In the genomic region with DNA sequence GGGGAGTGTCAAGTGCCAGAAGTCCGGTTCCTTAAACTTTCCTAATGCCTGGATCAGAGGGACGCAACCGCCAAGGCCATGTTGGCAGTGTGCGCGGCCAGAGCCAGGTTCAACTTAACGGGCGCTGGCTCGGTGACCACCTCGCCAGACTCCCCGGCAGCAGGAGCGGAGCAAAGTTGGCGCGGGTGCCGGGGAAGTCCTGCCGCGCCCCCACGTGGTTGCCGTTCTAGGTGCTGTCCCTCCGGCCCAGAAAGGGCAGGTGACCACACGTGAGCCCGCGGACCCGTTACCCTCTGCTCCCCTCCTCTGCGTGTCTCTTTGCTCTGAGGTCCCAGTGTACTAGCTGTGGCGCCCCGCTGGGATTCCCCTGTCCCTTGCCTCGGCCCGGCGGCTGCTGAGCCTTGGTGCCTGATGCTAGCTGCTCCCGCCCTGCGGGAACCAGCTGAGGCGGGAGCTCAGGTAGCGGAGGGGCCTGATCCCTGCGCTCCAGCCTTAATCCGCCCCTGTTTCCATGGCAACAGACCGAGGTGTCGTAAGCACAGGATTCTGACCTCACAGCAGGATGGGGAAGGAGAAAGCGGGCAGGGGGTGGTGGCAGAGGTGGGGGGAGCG, we compare ENCODE assay signal across 8 mouse cellular contexts. TPM values are rescaled to one million over a fixed set of nuclear protein-coding genes. Genes with fewer than 3 reads are reported as not detected.
DNase-seq lines count a peak whose midpoint lies in the region; ATAC-seq and TF ChIP-seq lines count a peak whose summit lies in the region.

No protein-coding gene starts in this region.

- DNase-seq in left cerebral cortex, adult 2 months (ENCODE audit: extremely low spot score in 1 of 2, low spot score in 2 of 2), result peak in 1 of 2 experiments; percentile 56
- DNase-seq in left cerebral cortex, adult 8-10 months (ENCODE audit: low spot score in 2 of 2), result no peak
- peak; percentile 72 for DNase-seq in adrenal gland, postnatal 14 days
- peak; percentile 88 for DNase-seq in embryonic facial prominence, embryonic 14.5 days (ENCODE audit: low spot score)
- DNase-seq in liver, result peak; percentile 53
- DNase-seq in frontal cortex, postnatal 36 days (ENCODE audit: low spot score in 2 of 2), result no peak

- peak overlapping the region; percentile 94 for H3K27ac ChIP-seq in left cerebral cortex, adult 2 months
- no peak overlapping the region for H3K27ac ChIP-seq in embryonic facial prominence, embryonic 14.5 days (replicated peaks; ENCODE audit: low read depth, low read length)
- H3K27ac ChIP-seq in hindbrain, embryonic 15.5 days (replicated peaks), result 0 out of 2 replicates have a peak overlapping the region, but pooled peaks have one; percentile 13
- H3K27ac ChIP-seq in neural tube, embryonic 12.5 days, result no peak overlapping the region

- intact Hi-C loops in left cerebral cortex, adult 2 months (cut with DNase I), result loop anchor here (5.0 kb wide), 2 partner anchors 202 to 267 kb away; a partner anchor contains a TSS

- H3K4me1 ChIP-seq in embryonic facial prominence, embryonic 14.5 days (ENCODE audit: control insufficient read depth, insufficient read depth, low read length), result peaks cover 14% of the 10 kb centered on the region
- peaks cover 49% of the 10 kb centered on the region for H3K4me1 ChIP-seq in hindbrain, embryonic 15.5 days (replicated peaks)
- peaks cover 36% of the 10 kb centered on the region for H3K4me1 ChIP-seq in neural tube, embryonic 12.5 days

- TF ChIP-seq CTCF in left cerebral cortex, adult 2 months (IDR thresholded peaks at IDR 0.05), result peak; percentile 6; the same call in 1 of the 2 replicates

- no peaks in the 10 kb centered on the region for H3K9me3 ChIP-seq in embryonic facial prominence, embryonic 14.5 days (ENCODE audit: control insufficient read depth, low read length)
- H3K9me3 ChIP-seq in hindbrain, embryonic 15.5 days, result no peaks in the 10 kb centered on the region
- no peaks in the 10 kb centered on the region for H3K9me3 ChIP-seq in neural tube, embryonic 12.5 days

- H3K36me3 ChIP-seq in embryonic facial prominence, embryonic 14.5 days (ENCODE audit: control insufficient read depth, insufficient read depth, low read length), result no peaks in the 10 kb centered on the region
- H3K36me3 ChIP-seq in hindbrain, embryonic 15.5 days, result no peaks in the 10 kb centered on the region
- no peaks in the 10 kb centered on the region for H3K36me3 ChIP-seq in neural tube, embryonic 12.5 days

- H3K4me2 ChIP-seq in embryonic facial prominence, embryonic 14.5 days (ENCODE audit: low read depth, low read length), result peak overlapping the region; percentile 90
- H3K4me2 ChIP-seq in hindbrain, embryonic 15.5 days, result peak overlapping the region; percentile 80
- H3K4me2 ChIP-seq in neural tube, embryonic 12.5 days (replicated peaks), result peak overlapping the region; percentile 76

- peak; percentile 27; the same call in 1 of the 2 replicates for ATAC-seq in embryonic facial prominence, embryonic 14.5 days (ENCODE audit: low read depth)
- ATAC-seq in hindbrain, embryonic 15.5 days (ENCODE audit: low FRiP score, low read depth), result peak; percentile 42; the same call in 1 of the 2 replicates
- ATAC-seq in neural tube, embryonic 12.5 days (ENCODE audit: low FRiP score, low read depth), result no peak

- H3K4me3 ChIP-seq in left cerebral cortex, adult 2 months, result peak overlapping the region; percentile 87
- peak overlapping the region; percentile 50 for H3K4me3 ChIP-seq in embryonic facial prominence, embryonic 14.5 days (ENCODE audit: low read depth, low read length)
- peak overlapping the region; percentile 56 for H3K4me3 ChIP-seq in hindbrain, embryonic 15.5 days
- peak overlapping the region; percentile 49 for H3K4me3 ChIP-seq in neural tube, embryonic 12.5 days

- WGBS in embryonic facial prominence, embryonic 14.5 days, result under 1% methylated on average over 30 of the region's 39 CpGs
- WGBS in hindbrain, embryonic 15.5 days, result 1% methylated on average over 39 of the region's 39 CpGs
- WGBS in neural tube, embryonic 12.5 days, result under 1% methylated on average over 39 of the region's 39 CpGs

- H3K27me3 ChIP-seq in embryonic facial prominence, embryonic 14.5 days (replicated peaks; ENCODE audit: control insufficient read depth, insufficient read depth, low read length), result peaks cover 59% of the 10 kb centered on the region
- H3K27me3 ChIP-seq in hindbrain, embryonic 15.5 days, result peaks cover 31% of the 10 kb centered on the region
- peaks cover 62% of the 10 kb centered on the region for H3K27me3 ChIP-seq in neural tube, embryonic 12.5 days (replicated peaks)

- H3K9ac ChIP-seq in embryonic facial prominence, embryonic 14.5 days (ENCODE audit: low read depth, low read length), result peak overlapping the region; percentile 47
- peak overlapping the region; percentile 57 for H3K9ac ChIP-seq in hindbrain, embryonic 15.5 days
- peak overlapping the region; percentile 57 for H3K9ac ChIP-seq in neural tube, embryonic 12.5 days

RNA-seq across cellular contexts. Expression of a gene that starts 1.4 kb away (rescaled TPM):
- 10 to 100 TPM; 89.0 to 99.0 TPM for total RNA-seq in left cerebral cortex, adult 2 months (2021)
- 10 to 100 TPM; 67.2 to 72.6 (median 67.9) TPM for total RNA-seq in left cerebral cortex, adult 8-10 months (2022)
- total RNA-seq in adrenal gland, postnatal 14 days (2021), result 29.5 and 32.6 TPM in 2 replicates
- polyA plus RNA-seq in embryonic facial prominence, embryonic 14.5 days (2014; fragmentation: Nextera tagmentation; extraction: Ambion mirVana), result 4.9 TPM in 2 replicates
- 11.7 and 12.6 TPM in 2 replicates for polyA plus RNA-seq in hindbrain, embryonic 15.5 days (2015; fragmentation: Nextera tagmentation; extraction: Ambion mirVana)
- polyA plus RNA-seq in neural tube, embryonic 12.5 days (2016; fragmentation: Nextera tagmentation; extraction: Ambion mirVana), result 9.9 and 14.5 TPM in 2 replicates

RNA-seq across cellular contexts. Expression of a gene that starts 3.9 kb away (rescaled TPM):
- 10 to 100 TPM; 27.9 to 28.9 TPM for total RNA-seq in left cerebral cortex, adult 2 months (2021)
- 10 to 100 TPM; 22.7 to 28.7 (median 27.0) TPM for total RNA-seq in left cerebral cortex, adult 8-10 months (2022)
- 22.3 and 28.5 TPM in 2 replicates for total RNA-seq in adrenal gland, postnatal 14 days (2021)
- 22.5 and 23.8 TPM in 2 replicates for polyA plus RNA-seq in embryonic facial prominence, embryonic 14.5 days (2014; fragmentation: Nextera tagmentation; extraction: Ambion mirVana)
- polyA plus RNA-seq in hindbrain, embryonic 15.5 days (2015; fragmentation: Nextera tagmentation; extraction: Ambion mirVana), result 14.0 and 15.9 TPM in 2 replicates
- polyA plus RNA-seq in neural tube, embryonic 12.5 days (2016; fragmentation: Nextera tagmentation; extraction: Ambion mirVana), result 16.7 and 18.4 TPM in 2 replicates

RNA-seq across cellular contexts. Expression of a gene that starts 16.3 kb away (rescaled TPM):
- total RNA-seq in left cerebral cortex, adult 2 months (2021), result 10 to 100 TPM; 12.1 to 12.7 TPM
- 10 to 100 TPM; 12.8 to 13.5 (median 13.2) TPM for total RNA-seq in left cerebral cortex, adult 8-10 months (2022)
- total RNA-seq in adrenal gland, postnatal 14 days (2021), result 14.5 and 15.8 TPM in 2 replicates
- 23.1 and 26.5 TPM in 2 replicates for polyA plus RNA-seq in embryonic facial prominence, embryonic 14.5 days (2014; fragmentation: Nextera tagmentation; extraction: Ambion mirVana)
- 14.3 and 14.8 TPM in 2 replicates for polyA plus RNA-seq in hindbrain, embryonic 15.5 days (2015; fragmentation: Nextera tagmentation; extraction: Ambion mirVana)
- 23.1 and 23.9 TPM in 2 replicates for polyA plus RNA-seq in neural tube, embryonic 12.5 days (2016; fragmentation: Nextera tagmentation; extraction: Ambion mirVana)

RNA-seq across cellular contexts. Expression of a gene that starts 25.6 kb away (rescaled TPM):
- total RNA-seq in left cerebral cortex, adult 2 months (2021), result 1 to 10 TPM; 3.3 to 3.9 TPM
- 1 to 10 TPM; 3.2 to 3.7 (median 3.4) TPM for total RNA-seq in left cerebral cortex, adult 8-10 months (2022)
- total RNA-seq in adrenal gland, postnatal 14 days (2021), result 14.5 and 17.0 TPM in 2 replicates
- polyA plus RNA-seq in embryonic facial prominence, embryonic 14.5 days (2014; fragmentation: Nextera tagmentation; extraction: Ambion mirVana), result 13.1 and 17.8 TPM in 2 replicates
- polyA plus RNA-seq in hindbrain, embryonic 15.5 days (2015; fragmentation: Nextera tagmentation; extraction: Ambion mirVana), result 4.2 and 4.8 TPM in 2 replicates
- 17.1 and 17.8 TPM in 2 replicates for polyA plus RNA-seq in neural tube, embryonic 12.5 days (2016; fragmentation: Nextera tagmentation; extraction: Ambion mirVana)

Comparison
In these comparisons a context has a peak if more than half of its experiments do, and no peak if none do; other contexts are left out.
1. DNase-seq: peak in adrenal gland, postnatal 14 days (single experiment), embryonic facial prominence, embryonic 14.5 days (single experiment) and liver (single experiment); none in left cerebral cortex, adult 8-10 months (0 of 2) and frontal cortex, postnatal 36 days (0 of 2).
2. H3K27ac ChIP-seq: peak in left cerebral cortex, adult 2 months (single experiment) and hindbrain, embryonic 15.5 days (single experiment); none in embryonic facial prominence, embryonic 14.5 days (single experiment) and neural tube, embryonic 12.5 days (single experiment).
3. Peak in every context shown above with its lines, with median percentiles within 50 percentile points of each other: H3K4me3 ChIP-seq, H3K4me2 ChIP-seq and H3K9ac ChIP-seq.